Mouse (Mus musculus): ENCODE results near the gene C1qtnf1. TPM values are rescaled to one million over a fixed set of nuclear protein-coding genes. Genes with fewer than 3 reads are reported as not detected.

The C1qtnf1 gene
- polyA plus RNA-seq, 1 experiment from 2014 or later = 6.7 TPM

DNA sequence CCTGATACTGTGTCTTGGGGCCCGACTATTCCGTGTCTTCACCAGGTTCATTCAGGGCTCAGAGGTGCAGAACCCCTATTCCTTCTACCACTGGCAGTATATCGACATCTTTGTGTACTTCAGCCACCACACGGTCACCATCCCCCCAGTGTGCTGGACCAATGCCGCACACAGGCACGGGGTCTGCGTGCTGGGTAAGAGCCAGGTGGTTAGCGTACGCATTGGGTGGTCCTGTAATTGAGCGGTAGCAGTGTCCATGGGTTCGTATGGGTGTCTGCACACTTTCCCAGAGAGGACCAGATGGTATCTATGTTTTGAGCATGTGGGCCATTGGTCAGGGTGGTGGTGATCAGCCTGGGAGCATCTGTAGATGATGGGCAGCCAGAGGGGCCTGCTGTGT is 53.2 kb downstream of the C1qtnf1 start:
- peaks cover 10% of the 10 kb centered on the region; the same call in 1 of the 2 replicates for H3K4me1 ChIP-seq
- no peaks in the 10 kb centered on the region for H3K27me3 ChIP-seq
- H3K4me3 ChIP-seq = no peak overlapping the region
- H3K9me3 ChIP-seq = no peaks in the 10 kb centered on the region
- no peak overlapping the region for H3K4me2 ChIP-seq (replicated peaks)
- H3K36me3 ChIP-seq = peaks cover 25% of the 10 kb centered on the region
- no peak overlapping the region for H3K9ac ChIP-seq
- ATAC-seq (ENCODE audit: insufficient number of reproducible peaks, insufficient read depth, low FRiP score, low TSS enrichment) = no peak
- no peak overlapping the region for H3K27ac ChIP-seq
- 95% methylated on average over 11 of the region's 11 CpGs for WGBS

DNA sequence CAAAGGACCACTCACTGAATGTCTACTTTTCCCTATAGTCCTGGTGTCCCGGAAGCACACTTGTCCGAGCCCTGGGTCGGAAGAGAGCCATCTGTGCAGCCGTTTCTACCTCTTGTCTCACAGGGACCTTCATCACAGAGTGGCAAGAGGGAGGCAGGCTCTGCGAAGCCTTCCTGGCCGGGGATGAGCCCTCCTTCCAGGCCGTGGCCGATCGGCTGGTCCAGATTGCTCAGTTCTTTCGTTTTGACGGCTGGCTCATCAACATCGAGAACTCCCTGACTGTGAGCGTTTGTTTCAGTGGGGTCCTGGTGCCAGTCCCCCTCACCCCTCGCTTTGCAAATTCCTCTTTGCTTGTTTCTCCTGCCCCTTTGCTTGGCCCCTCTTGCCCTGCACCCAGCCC is 53.7 kb downstream of the C1qtnf1 start:
- H3K27me3 ChIP-seq = no peaks in the 10 kb centered on the region
- H3K9me3 ChIP-seq = no peaks in the 10 kb centered on the region
- peaks cover 25% of the 10 kb centered on the region for H3K36me3 ChIP-seq
- H3K4me2 ChIP-seq (replicated peaks) = no peak overlapping the region
- H3K4me1 ChIP-seq = peaks cover 10% of the 10 kb centered on the region; the same call in 1 of the 2 replicates
- H3K27ac ChIP-seq = no peak overlapping the region
- H3K4me3 ChIP-seq = no peak overlapping the region
- ATAC-seq (ENCODE audit: insufficient number of reproducible peaks, insufficient read depth, low FRiP score, low TSS enrichment) = no peak
- H3K9ac ChIP-seq = no peak overlapping the region
- 82% methylated on average over 14 of the region's 14 CpGs for WGBS

DNA sequence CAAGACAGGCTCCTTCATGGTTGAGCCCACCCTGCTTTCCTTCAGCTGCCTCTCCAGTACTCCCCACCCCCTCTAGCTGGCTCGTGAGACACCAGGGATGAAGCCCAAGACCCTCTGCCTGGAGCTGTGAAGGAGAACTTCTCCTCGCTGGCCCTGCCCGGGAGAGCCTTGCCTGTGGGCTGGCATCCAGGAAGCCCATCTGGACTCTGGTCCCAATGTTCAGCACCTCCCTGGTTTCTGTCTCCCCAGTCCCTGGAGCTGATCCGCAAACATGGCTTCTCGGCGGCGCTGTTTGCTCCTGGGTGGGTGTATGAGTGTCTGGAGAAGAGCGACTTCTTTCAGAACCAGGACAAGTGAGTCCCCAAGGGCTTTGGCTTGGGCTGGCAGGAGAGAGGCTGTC is 56.2 kb downstream of the C1qtnf1 start:
- H3K4me3 ChIP-seq = no peak overlapping the region
- H3K9ac ChIP-seq = no peak overlapping the region
- no peaks in the 10 kb centered on the region for H3K9me3 ChIP-seq
- WGBS = 87% methylated on average over 8 of the region's 8 CpGs
- H3K36me3 ChIP-seq = peaks cover 25% of the 10 kb centered on the region
- no peak overlapping the region for H3K4me2 ChIP-seq (replicated peaks)
- no peak overlapping the region for H3K27ac ChIP-seq
- ATAC-seq (ENCODE audit: insufficient number of reproducible peaks, insufficient read depth, low FRiP score, low TSS enrichment) = no peak
- no peaks in the 10 kb centered on the region for H3K27me3 ChIP-seq
- H3K4me1 ChIP-seq = no peaks in the 10 kb centered on the region

DNA sequence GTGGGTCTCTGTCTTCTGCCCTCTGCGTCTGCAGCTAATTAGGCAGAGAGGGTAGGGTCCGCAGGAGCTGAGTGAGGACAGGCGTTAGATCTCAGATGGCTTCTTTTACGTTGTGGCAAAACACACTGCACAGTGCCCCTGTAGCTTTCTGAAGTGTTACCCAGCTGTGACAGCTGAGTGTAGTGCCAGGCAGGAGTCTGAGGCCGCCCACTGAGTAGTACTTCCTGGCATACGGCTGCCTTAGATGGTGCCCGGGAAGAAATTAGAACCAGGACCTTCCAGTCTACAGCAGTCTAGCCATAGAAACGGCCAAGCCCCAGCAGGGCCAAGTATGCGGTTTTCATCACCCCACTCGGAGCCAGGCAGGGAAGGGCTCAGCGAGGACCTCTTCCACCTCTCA is 57.3 kb downstream of the C1qtnf1 start:
- H3K4me2 ChIP-seq (replicated peaks) = no peak overlapping the region
- H3K9me3 ChIP-seq = no peaks in the 10 kb centered on the region
- no peaks in the 10 kb centered on the region for H3K4me1 ChIP-seq
- no peak overlapping the region for H3K27ac ChIP-seq
- no peaks in the 10 kb centered on the region for H3K27me3 ChIP-seq
- peaks cover 21% of the 10 kb centered on the region for H3K36me3 ChIP-seq
- 54% methylated on average over 11 of the region's 11 CpGs for WGBS
- no peak overlapping the region for H3K4me3 ChIP-seq
- ATAC-seq (ENCODE audit: insufficient number of reproducible peaks, insufficient read depth, low FRiP score, low TSS enrichment) = no peak
- H3K9ac ChIP-seq = no peak overlapping the region

DNA sequence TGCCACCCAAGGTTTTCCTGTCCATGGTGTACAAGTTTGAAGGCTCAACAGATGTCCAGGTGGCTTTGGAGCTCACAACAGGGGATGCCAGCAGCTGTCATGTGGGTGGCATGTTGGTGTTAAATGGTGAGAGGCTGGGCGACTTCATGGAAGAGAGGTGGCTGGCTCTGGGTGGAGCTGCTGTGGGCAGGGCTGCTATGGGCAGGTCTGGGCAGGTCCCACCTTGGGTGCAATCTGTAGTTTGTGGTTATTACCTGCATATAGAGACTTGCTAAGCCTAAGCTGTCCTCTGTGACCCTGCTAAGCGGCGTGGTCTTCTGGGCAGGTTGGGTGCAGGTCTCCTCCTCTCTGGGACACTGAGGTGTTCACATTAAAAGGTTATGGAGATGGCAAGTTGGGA is 57.8 kb downstream of the C1qtnf1 start:
- Histone ChIP-seq H3K4me2 (replicated peaks) (no peak overlapping the region), H3K9me3 (no peaks in the 10 kb centered on the region), H3K4me3 (no peak overlapping the region), H3K4me1 (no peaks in the 10 kb centered on the region), H3K27me3 (no peaks in the 10 kb centered on the region), H3K36me3 (peaks cover 21% of the 10 kb centered on the region), H3K27ac (no peak overlapping the region), H3K9ac (no peak overlapping the region)
- no peak for ATAC-seq (ENCODE audit: insufficient number of reproducible peaks, insufficient read depth, low FRiP score, low TSS enrichment)
- WGBS = 85% methylated on average over 3 of the region's 3 CpGs

DNA sequence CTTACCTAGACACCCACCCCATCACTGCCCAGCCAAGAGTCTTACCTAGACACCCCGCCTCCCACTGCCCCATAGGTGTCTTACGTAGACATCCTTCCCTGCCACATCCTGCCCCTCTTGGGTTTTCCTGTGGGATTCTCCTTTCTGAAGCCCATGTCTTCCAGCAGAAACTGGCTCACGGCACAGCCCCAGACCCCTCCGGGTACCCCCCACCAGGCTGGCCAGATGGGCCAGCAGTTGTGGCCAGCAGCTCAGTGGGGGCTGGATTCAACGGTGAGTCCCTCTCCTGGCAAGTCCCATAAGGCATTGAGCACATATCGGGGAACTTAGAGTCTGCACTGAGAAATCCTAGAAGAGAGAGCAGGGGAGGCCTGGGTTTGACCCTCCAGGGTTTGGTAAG is 58.3 kb downstream of the C1qtnf1 start:
- no peak overlapping the region for H3K4me2 ChIP-seq (replicated peaks)
- H3K9me3 ChIP-seq = no peaks in the 10 kb centered on the region
- 80% methylated on average over 6 of the region's 6 CpGs for WGBS
- H3K4me3 ChIP-seq = no peak overlapping the region
- no peaks in the 10 kb centered on the region for H3K27me3 ChIP-seq
- H3K9ac ChIP-seq = no peak overlapping the region
- H3K4me1 ChIP-seq = no peaks in the 10 kb centered on the region
- no peak overlapping the region for H3K27ac ChIP-seq
- no peak for ATAC-seq (ENCODE audit: insufficient number of reproducible peaks, insufficient read depth, low FRiP score, low TSS enrichment)
- H3K36me3 ChIP-seq = peaks cover 19% of the 10 kb centered on the region

DNA sequence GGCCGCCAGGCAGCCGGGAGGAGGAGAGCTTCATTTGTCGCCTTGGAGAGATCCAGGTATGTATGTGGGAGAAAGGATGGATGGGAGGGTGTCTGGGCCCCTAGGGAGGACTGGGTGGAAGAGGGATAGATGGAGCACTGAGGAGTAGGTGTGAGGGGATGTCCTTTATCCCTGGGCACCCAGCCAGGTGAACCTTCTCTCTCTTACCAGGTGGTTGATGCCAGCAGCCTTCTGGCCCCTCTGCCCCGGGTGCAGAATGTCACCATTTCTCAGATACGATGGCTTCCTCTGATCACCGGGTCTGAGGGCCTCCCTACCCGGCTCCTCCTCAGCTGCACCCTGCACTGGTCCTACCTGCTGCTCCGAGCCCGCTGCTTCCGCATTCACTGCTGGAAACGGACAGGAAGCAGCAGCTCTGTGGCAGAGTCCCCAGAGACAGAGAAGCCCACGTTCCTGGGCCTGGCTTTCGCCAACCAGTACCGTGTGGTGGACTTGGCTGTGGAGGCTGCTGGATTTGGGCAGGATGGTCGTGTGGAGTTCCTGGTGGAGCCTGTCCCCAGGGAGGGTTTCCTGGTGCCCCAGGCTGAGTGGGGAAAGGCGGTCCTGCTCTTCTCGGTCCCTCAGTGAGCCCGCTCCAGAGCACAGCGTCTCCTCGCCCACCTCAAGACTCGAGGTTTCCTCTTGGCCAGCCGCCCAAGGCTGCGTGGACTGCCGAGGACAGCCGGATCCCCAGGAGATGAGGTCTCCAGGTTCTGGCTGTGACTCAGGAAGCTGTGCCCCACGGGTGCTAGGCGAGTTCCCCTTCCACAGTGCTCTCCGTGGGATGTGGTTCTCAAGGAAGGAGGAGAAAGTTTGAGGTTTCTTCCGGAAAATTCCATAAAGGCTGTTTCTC is 59.1 kb downstream of the C1qtnf1 start:
- H3K27ac ChIP-seq = no peak overlapping the region
- no peaks in the 10 kb centered on the region for H3K27me3 ChIP-seq
- no peaks in the 10 kb centered on the region for H3K9me3 ChIP-seq
- no peak overlapping the region for H3K4me2 ChIP-seq (replicated peaks)
- WGBS = 86% methylated on average over 29 of the region's 29 CpGs
- no peak overlapping the region for H3K4me3 ChIP-seq
- no peak overlapping the region for H3K9ac ChIP-seq
- no peak for ATAC-seq (ENCODE audit: insufficient number of reproducible peaks, insufficient read depth, low FRiP score, low TSS enrichment)
- no peaks in the 10 kb centered on the region for H3K4me1 ChIP-seq
- H3K36me3 ChIP-seq = peaks cover 18% of the 10 kb centered on the region

DNA sequence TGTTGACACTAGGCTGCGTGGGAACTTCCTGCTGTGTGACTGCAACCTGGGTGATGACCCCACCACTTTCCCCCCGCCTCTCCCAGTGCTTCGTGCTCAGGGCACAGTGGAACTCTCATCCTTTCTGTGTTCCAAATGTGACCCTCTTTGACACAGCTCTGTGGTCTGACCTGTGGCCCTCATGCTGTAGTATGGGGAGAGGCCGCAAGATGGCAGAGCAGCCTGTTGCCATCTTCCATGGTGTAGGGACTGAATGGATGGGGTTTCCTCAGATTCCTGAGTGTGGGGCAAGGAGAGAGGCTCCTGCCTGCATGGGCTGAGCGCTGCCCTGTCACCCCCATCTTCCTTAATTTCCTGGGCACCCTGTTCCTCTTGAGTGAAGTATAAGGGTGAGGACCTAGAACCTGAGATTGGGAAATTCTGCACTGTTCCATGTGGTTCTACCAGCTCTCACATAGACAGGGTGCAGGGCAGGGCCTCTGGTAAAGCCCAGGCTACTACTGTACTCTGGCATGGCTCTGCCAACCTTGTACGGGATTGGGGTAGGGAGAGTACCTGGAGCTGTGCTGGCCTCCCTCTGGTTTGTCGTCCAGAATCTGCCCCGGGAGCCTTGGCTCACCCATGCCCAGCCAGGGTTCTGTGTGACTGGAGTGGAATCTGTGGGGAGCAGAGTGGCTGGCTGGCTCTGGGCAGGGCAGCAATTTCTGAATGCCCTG is 60.3 kb downstream of the C1qtnf1 start:
- H3K27me3 ChIP-seq = no peaks in the 10 kb centered on the region
- H3K4me1 ChIP-seq = peaks cover 5% of the 10 kb centered on the region; the same call in 1 of the 2 replicates
- WGBS = 68% methylated on average over 8 of the region's 8 CpGs
- H3K36me3 ChIP-seq = peaks cover 8% of the 10 kb centered on the region; the same call in 1 of the 2 replicates
- H3K4me3 ChIP-seq = no peak overlapping the region
- H3K9ac ChIP-seq = no peak overlapping the region
- no peak for ATAC-seq (ENCODE audit: insufficient number of reproducible peaks, insufficient read depth, low FRiP score, low TSS enrichment)
- no peaks in the 10 kb centered on the region for H3K9me3 ChIP-seq
- H3K27ac ChIP-seq = no peak overlapping the region
- H3K4me2 ChIP-seq (replicated peaks) = no peak overlapping the region

DNA sequence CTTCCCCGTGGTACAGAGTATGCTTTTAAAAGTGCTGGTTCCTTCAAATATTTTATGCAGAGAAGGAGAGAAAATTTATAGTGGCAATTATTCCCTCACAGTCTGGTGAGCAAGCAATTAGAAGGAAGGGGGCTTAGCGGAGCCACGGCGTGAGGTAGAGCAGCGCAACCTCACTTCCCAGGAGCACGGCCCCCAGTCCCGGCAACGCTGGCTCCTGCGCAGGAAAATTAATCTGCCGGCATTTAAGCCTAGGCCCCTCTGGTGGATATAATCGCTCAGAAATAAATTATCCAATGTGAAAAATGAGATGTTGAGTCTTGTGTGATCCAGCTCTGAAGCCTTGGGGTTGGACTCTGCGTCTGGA is 60.9 kb downstream of the C1qtnf1 start:
- no peak overlapping the region for H3K9ac ChIP-seq
- H3K4me1 ChIP-seq = peaks cover 5% of the 10 kb centered on the region; the same call in 1 of the 2 replicates
- H3K4me2 ChIP-seq (replicated peaks) = no peak overlapping the region
- whole genome bisulfite sequencing = 74% methylated on average over 12 of the region's 12 CpGs
- peaks cover 8% of the 10 kb centered on the region; the same call in 1 of the 2 replicates for H3K36me3 ChIP-seq
- no peak overlapping the region for H3K27ac ChIP-seq
- ATAC-seq (ENCODE audit: insufficient number of reproducible peaks, insufficient read depth, low FRiP score, low TSS enrichment) = no peak
- no peaks in the 10 kb centered on the region for H3K27me3 ChIP-seq
- H3K9me3 ChIP-seq = no peaks in the 10 kb centered on the region
- H3K4me3 ChIP-seq = no peak overlapping the region

DNA sequence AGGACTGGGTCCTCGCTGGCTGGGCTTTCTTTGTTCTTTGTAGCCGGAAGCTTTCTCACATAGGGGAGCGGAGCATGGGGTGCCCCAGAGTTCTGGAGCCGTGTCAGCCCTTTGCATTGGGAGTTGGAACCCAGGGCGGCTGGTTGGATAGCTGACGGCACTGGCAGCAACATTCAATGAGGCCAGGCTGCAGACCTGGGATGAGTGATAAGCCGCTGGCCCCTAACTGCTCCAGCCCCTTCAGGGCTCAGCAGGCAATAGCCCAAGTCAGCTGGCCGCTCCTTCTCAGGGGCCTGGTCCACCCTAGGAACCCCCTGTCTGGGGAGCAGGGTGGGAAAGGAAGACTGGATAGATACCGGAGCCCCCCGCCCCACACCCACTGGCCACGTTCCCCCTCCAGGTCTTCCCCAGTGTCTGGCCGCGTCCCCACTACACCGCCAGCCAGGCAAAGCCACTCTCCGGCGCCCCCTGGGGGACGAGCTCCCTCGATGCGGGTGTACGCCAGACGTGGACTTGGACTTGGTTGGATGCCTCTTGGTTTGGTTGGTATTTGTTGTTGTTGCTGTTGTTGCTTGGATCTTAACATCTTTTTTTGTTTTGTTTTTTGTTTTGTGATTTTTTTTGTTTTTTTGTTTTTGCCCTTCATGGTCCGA is 62.7 kb downstream of the C1qtnf1 start:
- H3K4me2 ChIP-seq (replicated peaks) = peak overlapping the region; percentile 32
- 16% methylated on average over 22 of the region's 22 CpGs for WGBS
- no peaks in the 10 kb centered on the region for H3K36me3 ChIP-seq
- H3K9ac ChIP-seq = peak overlapping the region; percentile 17; the same call in 1 of the 2 replicates
- no peaks in the 10 kb centered on the region for H3K9me3 ChIP-seq
- H3K4me1 ChIP-seq = peaks cover 5% of the 10 kb centered on the region; the same call in 1 of the 2 replicates
- no peak for ATAC-seq (ENCODE audit: insufficient number of reproducible peaks, insufficient read depth, low FRiP score, low TSS enrichment)
- H3K4me3 ChIP-seq = 0 out of 2 replicates have a peak overlapping the region, but pooled peaks have one; percentile 2
- H3K27ac ChIP-seq = no peak overlapping the region
- 0 out of 2 replicates have a peak, but pooled peaks cover 2% of the 10 kb centered on the region for H3K27me3 ChIP-seq

DNA sequence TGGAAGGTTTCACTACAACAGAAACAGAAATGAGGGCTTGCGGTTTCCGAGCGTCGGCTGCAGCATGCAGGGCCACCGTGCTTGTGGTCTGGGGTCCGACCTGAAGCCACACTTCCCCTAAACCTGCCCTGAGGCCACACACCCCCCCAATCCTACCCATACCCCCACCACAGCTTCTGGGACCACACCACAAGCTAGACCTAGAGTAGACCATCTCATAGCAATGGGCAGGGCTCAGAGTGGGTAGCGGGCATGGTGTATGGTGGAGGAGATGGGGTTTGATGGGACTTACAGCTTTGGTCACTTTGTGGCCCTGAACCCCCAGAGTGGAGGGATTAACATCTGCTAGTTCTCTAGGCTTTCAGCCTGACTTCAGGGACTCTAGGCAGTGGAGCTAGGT is 63.2 kb downstream of the C1qtnf1 start:
- no peak overlapping the region for H3K4me2 ChIP-seq (replicated peaks)
- H3K4me3 ChIP-seq = no peak overlapping the region
- H3K4me1 ChIP-seq = peaks cover 5% of the 10 kb centered on the region; the same call in 1 of the 2 replicates
- H3K9ac ChIP-seq = no peak overlapping the region
- H3K9me3 ChIP-seq = no peaks in the 10 kb centered on the region
- H3K36me3 ChIP-seq = no peaks in the 10 kb centered on the region
- no peak for ATAC-seq (ENCODE audit: insufficient number of reproducible peaks, insufficient read depth, low FRiP score, low TSS enrichment)
- WGBS = 86% methylated on average over 7 of the region's 7 CpGs
- 0 out of 2 replicates have a peak, but pooled peaks cover 3% of the 10 kb centered on the region for H3K27me3 ChIP-seq
- no peak overlapping the region for H3K27ac ChIP-seq

All from embryonic facial prominence, embryonic 12.5 days (tissue).